Mouse (Mus musculus) leukemia stem cell, adult 10-12 weeks (primary cell): ENCODE results near the gene Gm8909. TPM values are rescaled to one million over a fixed set of nuclear protein-coding genes. Genes with fewer than 3 reads are reported as not detected.

Source experiments
- polyA plus RNA-seq: library from polyadenylated mRNA; stranded (reverse); fragments of >175 nt; gene quantifications from 2 replicates; pipeline ENCODE4 v1.2.3, GENCODE M21; 2012; ENCODE audit warnings: low replicate concordance

Gm8909 gene
- polyA plus RNA-seq = 0.54 TPM in 1 of 2 replicates, not detected in the other

GRCm38 (mm10) chr17:36168039-36168652, at the start of gene Gm8909:
Gene Gm8909, minus strand, starts transcription at chr17:36168537.

GRCm38 (mm10) chr17:36190169-36190507, 21.8 kb upstream of the Gm8909 start, which contains the start of gene H2-T3:
Gene H2-T3, minus strand, starts transcription at chr17:36190287.

GRCm38 (mm10) chr17:36128968-36129817, 39.1 kb downstream of the Gm8909 start, which contains the start of gene Gm7030:
Gene Gm7030, minus strand, starts transcription at chr17:36129425.

GRCm38 (mm10) chr17:36121352-36122020, 46.9 kb downstream of the Gm8909 start, which contains the start of gene Gm19684:
Gene Gm19684, plus strand, starts transcription at chr17:36121678.

Other genes starting within 250 kb of the Gm8909 start
- gene Abcf1, start 198.8 kb downstream of the Gm8909 start, polyA plus RNA-seq = 59.2 and 180 TPM in 2 replicates
- gene Gnl1, start 188.7 kb downstream of the Gm8909 start, polyA plus RNA-seq = 57.8 and 75.8 TPM in 2 replicates
- gene Prr3, start 188.3 kb downstream of the Gm8909 start, polyA plus RNA-seq = 12.4 and 15.2 TPM in 2 replicates
- 13.9 and 21.8 TPM in 2 replicates for gene H2-T24, start 148.0 kb downstream of the Gm8909 start, polyA plus RNA-seq
- gene H2-T23, start 135.7 kb downstream of the Gm8909 start, polyA plus RNA-seq = 71.1 and 96.8 TPM in 2 replicates
- gene H2-T22, start 125.8 kb downstream of the Gm8909 start, polyA plus RNA-seq = 8.8 and 13.7 TPM in 2 replicates
- gene Gm6034, start 125.6 kb downstream of the Gm8909 start, polyA plus RNA-seq = not detected in 2 replicates
- 39.1 and 40.3 TPM in 2 replicates for gene Gm11127, start 110.2 kb downstream of the Gm8909 start, polyA plus RNA-seq
- not detected in 2 replicates for gene Gm19684, start 46.9 kb downstream of the Gm8909 start, polyA plus RNA-seq
- gene Gm7030, start 39.1 kb downstream of the Gm8909 start, polyA plus RNA-seq = 0.30 TPM in 1 of 2 replicates, not detected in the other
- not detected in 2 replicates for gene H2-T3, start 21.8 kb upstream of the Gm8909 start, polyA plus RNA-seq
- 59.6 and 98.6 TPM in 2 replicates for gene Rpp21, start 89.5 kb upstream of the Gm8909 start, polyA plus RNA-seq
- gene Trim39, start 103.7 kb upstream of the Gm8909 start, polyA plus RNA-seq = 10.4 and 12.7 TPM in 2 replicates
- gene H2-M10.2, start 118.0 kb upstream of the Gm8909 start, polyA plus RNA-seq = not detected in 2 replicates
- not detected in 2 replicates for gene H2-M10.1, start 157.6 kb upstream of the Gm8909 start, polyA plus RNA-seq
- gene H2-M10.3, start 199.9 kb upstream of the Gm8909 start, polyA plus RNA-seq = not detected in 2 replicates